Mouse (Mus musculus): ENCODE measurements at regions not wholly inside any gene's neighbourhood (a gene's known extent, or its start where the extent isn't known, plus 50 kb on each side); places are given as distances from the start of the nearest gene placed in this dataset.
A peak's percentile ranks its signal among the peaks of the same experiment; 100 is the strongest.

DNA sequence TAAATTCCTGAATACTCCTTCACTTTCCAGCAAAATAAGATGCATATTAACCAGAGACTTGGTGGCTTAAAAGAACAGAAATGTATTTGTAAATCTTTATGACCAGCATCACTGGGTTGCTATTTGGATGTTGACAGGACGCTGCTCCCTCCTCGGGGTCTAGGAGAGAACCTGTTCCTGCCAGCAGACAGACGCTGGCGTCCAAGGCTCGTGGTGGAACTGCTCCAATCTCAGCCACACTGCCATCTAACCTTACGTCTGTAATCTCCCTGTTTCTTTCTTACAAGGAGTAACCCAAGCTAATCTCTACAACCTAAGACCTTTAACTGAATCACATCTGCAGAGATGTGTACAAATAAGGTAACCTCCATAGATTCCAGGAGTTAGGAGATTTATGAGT is 70.1 kb upstream of the Acbd6 start:
- Histone ChIP-seq H3K36me3 (ENCODE audit: control insufficient read depth, insufficient read depth, low read length) (no peaks in the 10 kb centered on the region), H3K9ac (ENCODE audit: low read length) (no peak overlapping the region), H3K4me3 (ENCODE audit: control insufficient read depth in 1 of 2, insufficient read depth in 1 of 2, low read depth in 1 of 2, low read length in 2 of 2) (no peak overlapping the region), H3K4me1 (ENCODE audit: control insufficient read depth in 2 of 2, insufficient read depth in 2 of 2, low read length in 2 of 2) (peaks cover 6 to 12% of the 10 kb centered on the region in 2 experiments; a peak in 3 of 4 replicates), H3K27me3 (ENCODE audit: control insufficient read depth, insufficient read depth, low read length) (no peaks in the 10 kb centered on the region), H3K27ac (replicated peaks in 1 of 2; ENCODE audit: control insufficient read depth in 1 of 2, insufficient read depth in 1 of 2, low read depth in 2 of 2, low read length in 2 of 2) (no peak overlapping the region), H3K4me2 (ENCODE audit: low read length) (no peak overlapping the region), H3K9me3 (ENCODE audit: control insufficient read depth, low read length) (no peaks in the 10 kb centered on the region)
- ATAC-seq (ENCODE audit: insufficient number of reproducible peaks, insufficient read depth, low FRiP score, low read depth): no peak
- 82% methylated on average over 6 of the region's 6 CpGs for WGBS

DNA sequence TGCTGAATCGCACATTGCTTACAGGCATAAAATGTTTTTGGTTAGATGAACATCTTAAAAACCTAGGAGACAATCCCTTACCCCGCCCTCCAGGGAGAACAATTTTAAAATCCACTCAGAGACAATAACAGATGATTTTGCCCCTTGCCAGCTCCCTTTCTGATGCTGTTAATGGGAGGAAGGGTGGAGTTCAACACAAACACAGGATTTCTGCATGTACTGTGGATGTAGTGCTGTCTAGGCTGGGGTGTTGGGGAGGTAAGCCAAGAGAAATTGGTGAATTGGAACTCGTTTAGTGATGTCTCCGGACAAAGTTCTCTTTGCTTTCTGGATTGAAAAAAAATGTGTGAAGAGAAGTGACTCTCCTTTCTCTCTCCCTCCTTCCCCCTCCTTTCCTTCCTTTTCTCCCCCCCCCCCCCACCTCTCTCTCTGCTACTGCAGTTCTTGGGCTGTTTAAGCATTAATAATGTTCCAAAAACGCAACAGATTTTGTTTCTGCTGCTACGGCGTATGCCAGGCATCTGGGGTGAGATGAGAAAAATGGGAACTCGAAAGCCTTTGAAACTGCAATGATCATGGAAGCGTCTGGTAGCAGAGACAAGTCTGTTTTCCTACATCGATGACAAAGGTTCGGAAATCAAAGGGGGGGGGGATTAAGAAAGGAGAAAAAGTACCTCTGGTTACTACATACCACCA is 68.8 kb upstream of the Acbd6 start:
- Histone ChIP-seq H3K9ac (ENCODE audit: low read length) (no peak overlapping the region), H3K4me2 (ENCODE audit: low read length) (no peak overlapping the region), H3K9me3 (ENCODE audit: control insufficient read depth, low read length) (no peaks in the 10 kb centered on the region), H3K4me3 (ENCODE audit: control insufficient read depth in 1 of 2, insufficient read depth in 1 of 2, low read depth in 1 of 2, low read length in 2 of 2) (no peak overlapping the region), H3K27me3 (ENCODE audit: control insufficient read depth, insufficient read depth, low read length) (no peaks in the 10 kb centered on the region), H3K36me3 (ENCODE audit: control insufficient read depth, insufficient read depth, low read length) (no peaks in the 10 kb centered on the region), H3K4me1 (ENCODE audit: control insufficient read depth in 2 of 2, insufficient read depth in 2 of 2, low read length in 2 of 2) (peaks cover 6 to 19% of the 10 kb centered on the region in 2 experiments), H3K27ac (replicated peaks in 1 of 2; ENCODE audit: control insufficient read depth in 1 of 2, insufficient read depth in 1 of 2, low read depth in 2 of 2, low read length in 2 of 2) (no peak overlapping the region)
- WGBS: 81% methylated on average over 11 of the region's 11 CpGs
- no peak for ATAC-seq (ENCODE audit: insufficient number of reproducible peaks, insufficient read depth, low FRiP score, low read depth)

DNA sequence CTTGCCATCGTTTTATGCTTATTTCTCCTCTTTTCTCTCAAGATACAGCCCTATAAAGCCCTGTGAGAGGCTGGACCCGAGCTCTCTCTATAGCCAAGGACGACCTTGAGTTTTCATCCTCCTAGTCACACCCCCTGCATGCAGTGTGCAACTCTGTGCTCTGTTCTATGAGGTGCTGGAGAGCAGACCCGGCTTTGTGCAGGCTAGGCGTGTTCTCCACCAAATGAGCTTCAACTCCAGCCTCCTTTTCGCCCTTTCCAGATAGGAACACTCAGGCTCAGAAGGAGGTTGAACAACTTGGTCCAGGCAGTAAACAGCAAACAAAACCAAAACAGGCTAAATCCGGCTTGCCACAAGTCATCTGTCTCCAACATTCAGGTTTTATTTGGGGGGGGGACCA is 67.8 kb upstream of the Acbd6 start:
- peaks cover 6 to 19% of the 10 kb centered on the region in 2 experiments for H3K4me1 ChIP-seq (ENCODE audit: control insufficient read depth in 2 of 2, insufficient read depth in 2 of 2, low read length in 2 of 2)
- no peaks in the 10 kb centered on the region for H3K27me3 ChIP-seq (ENCODE audit: control insufficient read depth, insufficient read depth, low read length)
- H3K4me3 ChIP-seq (ENCODE audit: control insufficient read depth in 1 of 2, insufficient read depth in 1 of 2, low read depth in 1 of 2, low read length in 2 of 2): no peak overlapping the region
- H3K27ac ChIP-seq (replicated peaks in 1 of 2; ENCODE audit: control insufficient read depth in 1 of 2, insufficient read depth in 1 of 2, low read depth in 2 of 2, low read length in 2 of 2): no peak overlapping the region
- no peak for ATAC-seq (ENCODE audit: insufficient number of reproducible peaks, insufficient read depth, low FRiP score, low read depth)
- H3K36me3 ChIP-seq (ENCODE audit: control insufficient read depth, insufficient read depth, low read length): no peaks in the 10 kb centered on the region
- 61% methylated on average over 7 of the region's 7 CpGs for WGBS
- H3K9ac ChIP-seq (ENCODE audit: low read length): no peak overlapping the region
- H3K9me3 ChIP-seq (ENCODE audit: control insufficient read depth, low read length): no peaks in the 10 kb centered on the region
- H3K4me2 ChIP-seq (ENCODE audit: low read length): no peak overlapping the region

DNA sequence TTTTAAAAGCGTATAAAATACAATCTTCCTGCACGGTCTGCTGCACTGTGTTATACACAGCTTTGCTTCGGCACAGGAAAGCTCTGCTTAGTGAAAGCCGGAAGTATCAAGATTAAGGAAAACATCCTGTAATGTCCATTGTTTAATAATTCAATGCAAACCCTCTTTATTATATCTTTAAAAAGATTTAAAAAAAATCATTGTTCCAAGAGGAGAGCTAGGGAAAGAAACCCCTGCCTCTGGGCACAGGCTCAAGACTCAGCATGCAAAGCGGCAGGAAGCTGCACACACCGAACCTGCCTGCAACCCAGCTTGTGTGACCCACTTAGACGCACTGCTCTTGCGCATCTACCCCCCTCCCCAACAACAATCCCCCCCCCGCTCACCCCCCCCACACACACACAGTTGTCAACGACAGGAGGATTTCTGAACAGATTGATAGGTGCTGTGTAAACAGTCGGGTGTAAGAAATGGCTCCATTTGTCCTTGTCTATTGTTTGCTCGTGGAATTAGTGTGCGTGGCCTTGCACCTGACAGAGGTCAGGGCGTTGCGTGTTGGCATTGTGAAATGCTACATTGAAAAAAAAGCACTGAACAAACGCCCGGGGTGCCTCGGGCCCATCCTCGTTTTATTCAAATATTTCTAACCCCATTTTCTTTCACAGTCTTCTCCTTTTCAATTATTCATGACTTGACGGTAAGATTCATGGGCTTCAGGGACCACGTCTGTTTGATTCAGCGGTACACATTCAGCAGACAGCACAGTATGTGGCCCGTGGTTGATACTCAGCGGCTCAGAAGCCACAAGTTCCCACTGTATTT is 66.5 kb upstream of the Acbd6 start:
- Histone ChIP-seq H3K9ac (ENCODE audit: low read length) (no peak overlapping the region), H3K4me2 (ENCODE audit: low read length) (no peak overlapping the region), H3K27me3 (ENCODE audit: control insufficient read depth, insufficient read depth, low read length) (no peaks in the 10 kb centered on the region), H3K27ac (replicated peaks in 1 of 2; ENCODE audit: control insufficient read depth in 1 of 2, insufficient read depth in 1 of 2, low read depth in 2 of 2, low read length in 2 of 2) (0 out of 4 replicates have a peak overlapping the region, but pooled peaks of 1 of the 2 experiments have one; percentile 33), H3K4me1 (ENCODE audit: control insufficient read depth in 2 of 2, insufficient read depth in 2 of 2, low read length in 2 of 2) (peaks cover 6 to 19% of the 10 kb centered on the region in 2 experiments), H3K36me3 (ENCODE audit: control insufficient read depth, insufficient read depth, low read length) (no peaks in the 10 kb centered on the region), H3K4me3 (ENCODE audit: control insufficient read depth in 1 of 2, insufficient read depth in 1 of 2, low read depth in 1 of 2, low read length in 2 of 2) (no peak overlapping the region), H3K9me3 (ENCODE audit: control insufficient read depth, low read length) (no peaks in the 10 kb centered on the region)
- WGBS: 65% methylated on average over 24 of the region's 24 CpGs
- ATAC-seq (ENCODE audit: insufficient number of reproducible peaks, insufficient read depth, low FRiP score, low read depth): no peak

DNA sequence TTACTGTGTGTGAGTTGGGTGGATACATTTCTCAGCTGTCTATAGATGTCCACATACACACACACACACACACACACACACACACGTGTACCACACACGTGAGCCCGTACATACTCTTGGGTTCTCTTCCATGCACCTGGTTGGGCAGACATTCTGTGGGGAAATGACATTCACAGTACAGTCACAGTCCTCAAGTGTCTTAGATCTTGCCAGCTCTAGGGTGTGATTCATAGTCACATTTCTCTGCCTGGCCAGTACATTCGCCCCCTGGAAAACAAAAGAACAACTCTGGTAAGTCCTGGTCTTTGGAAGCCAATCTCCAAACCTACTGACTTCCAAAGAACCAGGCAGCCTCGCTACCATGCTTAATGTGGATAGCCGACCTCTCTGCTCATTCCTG is 64.6 kb upstream of the Acbd6 start:
- Histone ChIP-seq H3K4me1 (ENCODE audit: control insufficient read depth in 2 of 2, insufficient read depth in 2 of 2, low read length in 2 of 2) (peaks cover 6 to 19% of the 10 kb centered on the region in 2 experiments), H3K4me3 (ENCODE audit: control insufficient read depth in 1 of 2, insufficient read depth in 1 of 2, low read depth in 1 of 2, low read length in 2 of 2) (no peak overlapping the region), H3K9ac (ENCODE audit: low read length) (no peak overlapping the region), H3K27me3 (ENCODE audit: control insufficient read depth, insufficient read depth, low read length) (no peaks in the 10 kb centered on the region), H3K4me2 (ENCODE audit: low read length) (no peak overlapping the region), H3K27ac (replicated peaks in 1 of 2; ENCODE audit: control insufficient read depth in 1 of 2, insufficient read depth in 1 of 2, low read depth in 2 of 2, low read length in 2 of 2) (no peak overlapping the region), H3K9me3 (ENCODE audit: control insufficient read depth, low read length) (no peaks in the 10 kb centered on the region), H3K36me3 (ENCODE audit: control insufficient read depth, insufficient read depth, low read length) (no peaks in the 10 kb centered on the region)
- ATAC-seq (ENCODE audit: insufficient number of reproducible peaks, insufficient read depth, low FRiP score, low read depth): no peak; the same call in 1 of the 2 replicates
- WGBS: 77% methylated on average over 6 of the region's 6 CpGs

DNA sequence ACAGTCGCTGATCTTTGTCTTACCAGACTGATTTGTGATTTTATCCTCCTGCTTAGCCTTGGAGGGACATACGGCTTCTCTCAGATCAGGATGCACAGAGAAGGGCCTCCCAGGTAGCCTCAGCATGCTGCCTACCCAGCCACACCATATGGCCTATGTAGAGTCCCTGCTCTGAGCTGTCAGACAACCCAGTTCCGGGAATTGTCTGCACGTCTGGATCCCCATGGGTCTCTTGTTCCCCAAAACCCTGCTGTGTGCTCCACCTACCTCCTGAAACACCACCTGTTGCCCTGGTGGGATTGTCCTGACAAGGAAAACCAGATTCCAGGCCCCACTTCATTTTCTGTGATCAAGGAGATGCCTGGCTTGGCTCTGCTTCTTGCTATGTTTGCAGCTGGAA is 64.1 kb upstream of the Acbd6 start:
- H3K4me3 ChIP-seq (ENCODE audit: control insufficient read depth in 1 of 2, insufficient read depth in 1 of 2, low read depth in 1 of 2, low read length in 2 of 2): no peak overlapping the region
- peaks cover 6 to 19% of the 10 kb centered on the region in 2 experiments for H3K4me1 ChIP-seq (ENCODE audit: control insufficient read depth in 2 of 2, insufficient read depth in 2 of 2, low read length in 2 of 2)
- H3K9ac ChIP-seq (ENCODE audit: low read length): no peak overlapping the region
- H3K9me3 ChIP-seq (ENCODE audit: control insufficient read depth, low read length): no peaks in the 10 kb centered on the region
- ATAC-seq (ENCODE audit: insufficient number of reproducible peaks, insufficient read depth, low FRiP score, low read depth): no peak
- H3K27ac ChIP-seq (replicated peaks in 1 of 2; ENCODE audit: control insufficient read depth in 1 of 2, insufficient read depth in 1 of 2, low read depth in 2 of 2, low read length in 2 of 2): no peak overlapping the region
- H3K27me3 ChIP-seq (ENCODE audit: control insufficient read depth, insufficient read depth, low read length): no peaks in the 10 kb centered on the region
- no peak overlapping the region for H3K4me2 ChIP-seq (ENCODE audit: low read length)
- no peaks in the 10 kb centered on the region for H3K36me3 ChIP-seq (ENCODE audit: control insufficient read depth, insufficient read depth, low read length)
- 62% methylated on average over 4 of the region's 4 CpGs for WGBS

DNA sequence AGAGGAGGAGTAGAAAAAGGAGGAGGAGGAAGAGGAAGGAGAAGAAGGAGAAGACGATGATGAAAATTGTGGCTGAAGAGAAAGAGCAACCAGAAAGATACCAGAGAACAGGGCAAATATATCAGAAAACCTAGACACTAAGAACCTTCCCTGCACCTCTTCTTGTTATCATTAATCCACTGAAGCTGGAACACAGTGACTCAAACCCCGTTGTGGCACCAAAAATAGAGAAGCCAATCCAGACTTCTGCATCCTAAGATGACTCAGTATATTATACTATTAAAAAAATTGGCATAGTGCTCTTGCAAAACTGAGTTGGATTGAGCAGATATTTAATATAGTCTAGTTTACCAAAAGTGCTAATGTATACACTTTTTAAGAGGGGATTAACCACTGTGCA is 63.6 kb upstream of the Acbd6 start:
- no peak overlapping the region for H3K27ac ChIP-seq (replicated peaks in 1 of 2; ENCODE audit: control insufficient read depth in 1 of 2, insufficient read depth in 1 of 2, low read depth in 2 of 2, low read length in 2 of 2)
- no peaks in the 10 kb centered on the region for H3K9me3 ChIP-seq (ENCODE audit: control insufficient read depth, low read length)
- H3K4me2 ChIP-seq (ENCODE audit: low read length): no peak overlapping the region
- H3K4me3 ChIP-seq (ENCODE audit: control insufficient read depth in 1 of 2, insufficient read depth in 1 of 2, low read depth in 1 of 2, low read length in 2 of 2): no peak overlapping the region
- no peaks in the 10 kb centered on the region for H3K27me3 ChIP-seq (ENCODE audit: control insufficient read depth, insufficient read depth, low read length)
- no peaks in the 10 kb centered on the region for H3K36me3 ChIP-seq (ENCODE audit: control insufficient read depth, insufficient read depth, low read length)
- peaks cover 6 to 19% of the 10 kb centered on the region in 2 experiments for H3K4me1 ChIP-seq (ENCODE audit: control insufficient read depth in 2 of 2, insufficient read depth in 2 of 2, low read length in 2 of 2)
- 49% methylated on average over 2 of the region's 2 CpGs for WGBS
- no peak for ATAC-seq (ENCODE audit: insufficient number of reproducible peaks, insufficient read depth, low FRiP score, low read depth)
- no peak overlapping the region for H3K9ac ChIP-seq (ENCODE audit: low read length)

Measured in heart, embryonic 14.5 days (tissue).